Mouse (Mus musculus) ovary, adult 10 weeks (tissue): ENCODE data around the gene Trmt10a. TPM values are rescaled to one million over a fixed set of nuclear protein-coding genes. Genes with fewer than 3 reads are reported as not detected.

Experiments used
- polyA plus RNA-seq: library from polyadenylated mRNA; stranded (reverse); fragments of 350-450 nt; fragmentation: Illumina TruSeq; extraction: RNeasy Lipid Tissue Mini Kit (QIAGEN cat#74804); gene quantifications from one replicate; pipeline ENCODE4 v1.2.3, GENCODE M21; 2014

The Trmt10a gene
- 11.4 TPM for polyA plus RNA-seq

DNA sequence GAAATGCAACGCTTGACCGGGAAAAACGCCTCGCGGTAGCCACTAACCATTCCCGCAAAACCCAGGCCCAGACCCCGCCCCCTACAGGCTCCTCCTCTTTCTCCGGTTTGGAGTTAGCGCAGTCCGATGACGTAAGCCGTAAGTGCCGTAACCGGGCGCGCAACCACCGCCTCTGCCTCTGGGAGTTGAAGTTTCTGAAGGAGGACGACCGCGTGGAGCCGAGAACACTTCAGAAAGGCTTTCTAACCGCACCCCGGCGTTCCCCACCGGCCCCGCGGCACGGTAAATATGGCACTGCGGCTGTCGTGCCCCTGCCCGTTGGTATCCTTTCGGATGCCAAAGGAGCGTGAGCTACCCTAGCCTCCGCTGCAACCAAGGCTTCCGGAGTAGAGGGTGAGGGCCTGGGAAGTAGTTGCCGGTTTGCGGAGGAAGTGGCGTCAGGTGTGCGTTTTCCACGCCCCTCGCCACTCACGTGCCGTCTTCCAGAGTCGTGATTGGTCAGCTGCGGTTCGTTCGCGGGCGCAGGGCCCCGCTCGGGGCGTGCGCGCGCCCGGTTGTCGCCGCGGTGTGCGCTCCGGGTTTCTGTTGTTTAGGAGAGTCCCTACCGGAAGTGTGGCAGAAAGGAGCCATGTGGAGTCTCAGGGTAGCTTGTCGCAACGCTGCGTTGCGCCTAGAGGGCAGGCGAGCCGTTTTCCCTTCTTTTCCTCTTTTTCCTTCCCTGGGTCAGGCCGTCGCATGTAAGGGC is at the start of gene Trmt10a:
Gene Trmt10a (plus strand): TSS at position 134 of the 745 bp plus-strand sequence.

DNA sequence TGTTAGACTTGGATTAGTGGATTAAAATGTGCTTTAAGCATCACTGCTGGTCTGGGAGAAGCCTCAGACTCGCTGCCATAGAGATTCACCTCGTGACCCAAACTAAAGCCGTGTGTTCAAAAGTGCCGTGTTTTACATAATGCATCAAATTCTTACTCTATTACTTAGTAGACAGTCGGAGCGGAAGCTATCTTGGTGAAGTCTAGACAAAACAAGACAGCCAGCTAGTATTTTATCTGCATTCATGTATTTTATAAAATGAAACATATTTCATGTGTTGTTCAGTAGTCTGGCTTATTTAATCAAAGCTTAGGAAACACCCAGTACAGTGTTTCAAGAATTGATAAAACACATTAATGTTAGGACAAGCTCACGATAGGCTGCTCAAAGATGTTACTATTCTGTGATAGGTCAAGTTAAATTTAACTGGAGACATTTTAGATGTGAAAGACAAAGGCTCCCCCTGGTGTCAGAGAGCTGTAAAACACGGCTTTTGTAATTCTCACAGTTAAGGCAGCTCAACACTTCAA is 1.5 kb downstream of the Trmt10a start, which contains the start of gene Mttp:
Gene Mttp (minus strand): TSS at position 327 of the 530 bp plus-strand sequence.

DNA sequence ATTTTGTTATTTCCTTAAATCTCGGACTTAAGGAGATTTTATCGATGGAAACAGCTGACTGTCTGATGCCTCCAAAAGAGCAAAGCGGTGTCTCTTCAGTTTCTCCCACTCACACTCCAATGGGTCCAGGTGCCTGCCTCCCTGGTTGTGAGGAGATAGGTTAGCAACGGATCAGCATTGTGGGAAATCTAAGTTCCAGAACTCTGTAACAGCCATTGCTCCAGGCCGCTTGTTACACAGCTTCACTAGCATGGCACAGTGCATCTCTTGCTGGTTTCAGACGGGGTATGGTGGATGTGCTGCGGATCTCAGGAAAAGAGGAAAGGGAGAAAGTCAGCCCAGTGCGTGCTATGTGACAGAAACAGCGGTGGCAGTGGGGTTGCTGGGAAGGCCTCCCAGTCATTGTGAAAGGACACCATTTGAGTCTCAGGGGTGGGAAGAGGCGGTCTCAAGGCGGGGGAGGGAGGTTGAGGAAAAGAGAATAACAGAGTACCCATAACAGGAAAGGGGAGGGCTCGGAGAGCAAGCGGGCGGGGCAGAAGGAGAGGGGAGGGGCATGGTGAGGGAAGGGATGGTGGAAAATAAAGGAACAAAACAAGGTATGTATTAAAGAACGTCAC is 50.5 kb downstream of the Trmt10a start, which contains the start of gene 4930579F01Rik:
Gene 4930579F01Rik (minus strand): TSS at position 143 of the 620 bp plus-strand sequence.

Other genes with a start within 250 kb of the Trmt10a start
- 49.7 TPM for gene Lamtor3, start 224.9 kb upstream of the Trmt10a start, polyA plus RNA-seq
- 16.2 TPM for gene Dapp1, start 161.9 kb upstream of the Trmt10a start, polyA plus RNA-seq
- 1.00 TPM for gene 1110002E22Rik, start 78.4 kb upstream of the Trmt10a start, polyA plus RNA-seq
- gene Gm5105, start 76.1 kb upstream of the Trmt10a start, polyA plus RNA-seq = not detected
- gene Mttp, start 1.5 kb downstream of the Trmt10a start, polyA plus RNA-seq = 7.2 TPM
- gene 4930579F01Rik, start 50.4 kb downstream of the Trmt10a start, polyA plus RNA-seq = not detected
- gene Adh7, start 74.3 kb downstream of the Trmt10a start, polyA plus RNA-seq = 2.6 TPM
- gene Adh1, start 117.5 kb downstream of the Trmt10a start, polyA plus RNA-seq = 79.7 TPM
- gene Adh6a, start 169.8 kb downstream of the Trmt10a start, polyA plus RNA-seq = not detected
- gene Adh6b, start 198.3 kb downstream of the Trmt10a start, polyA plus RNA-seq = not detected